Mouse (Mus musculus) myocyte (in vitro differentiated cells): ENCODE data around the gene Cd7.

Source experiments
- POLR2A ChIP-seq: IDR thresholded peaks from one replicate; pipeline ENCODE4 v1.6.1; 2011; ENCODE audit warnings: low read depth, mild to moderate bottlenecking, control low read depth, moderate library complexity; ENCODE audit not compliant: insufficient read length
- SRF ChIP-seq: IDR thresholded peaks from one replicate; pipeline ENCODE4 v1.6.1; 2011; ENCODE audit warnings: low read depth; ENCODE audit not compliant: control insufficient read depth, insufficient read length
- TCF12 ChIP-seq: IDR thresholded peaks from one replicate; pipeline ENCODE4 v1.6.1; 2011; ENCODE audit warnings: mild to moderate bottlenecking, control low read depth; ENCODE audit not compliant: poor library complexity, insufficient read depth, severe bottlenecking

- TF ChIP-seq POLR2A (no peak), TCF12 (no peak), SRF (no peak)
Measured at GRCm38 (mm10) chr11:121042480-121042879, 3.3 kb upstream of the Cd7 start.
